Mouse (Mus musculus): ENCODE data around the gene Pros1. TPM values are rescaled to one million over a fixed set of nuclear protein-coding genes. Genes with fewer than 3 reads are reported as not detected.

The Pros1 gene
- total RNA-seq, 1 experiment: 37.6 TPM

DNA sequence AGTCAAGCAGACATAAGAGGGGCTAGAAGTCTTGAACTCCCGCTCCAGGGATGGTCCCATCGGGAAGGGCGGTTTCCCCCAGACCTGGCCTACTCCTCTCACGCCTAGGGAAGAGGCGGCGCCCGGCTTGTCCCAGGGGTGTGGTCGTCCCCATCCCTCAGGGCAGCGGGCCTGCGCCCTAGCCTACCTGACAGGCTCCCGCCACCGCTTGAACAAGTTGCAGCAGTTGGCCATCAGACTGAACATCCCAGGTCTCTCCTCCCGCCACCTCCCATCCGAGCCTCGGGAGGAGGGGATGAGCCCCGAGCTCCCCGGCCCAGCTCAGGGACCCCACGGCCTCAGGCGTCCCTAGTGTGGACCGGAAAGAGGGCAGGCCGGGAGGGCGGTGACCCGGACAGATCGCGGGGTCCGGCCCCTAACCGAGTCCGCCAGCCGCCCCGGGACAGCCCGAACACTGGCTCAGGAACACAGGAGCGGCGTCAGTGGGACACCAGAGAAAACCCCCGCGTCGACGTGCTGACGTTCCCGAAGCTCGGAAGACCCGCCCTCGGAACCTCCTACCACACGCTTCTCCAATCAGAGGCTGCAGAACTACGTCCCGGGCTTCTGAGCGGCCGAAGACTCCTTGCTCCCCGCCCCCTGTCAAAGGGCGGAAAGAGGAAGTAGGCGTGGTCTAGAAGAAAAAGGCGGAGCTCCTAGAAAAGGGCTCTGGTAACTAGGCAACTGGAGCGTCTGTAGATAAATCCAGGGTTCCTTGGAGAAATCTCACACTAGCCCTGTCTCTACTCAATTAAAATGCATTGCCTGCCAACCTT lies 7.4 kb upstream of the Pros1 start, which contains the start of gene Arl13b:
TSS of gene Arl13b (minus strand) at position 543 of the 815 bp plus-strand sequence.
- DNase-seq (ENCODE audit: low read depth, low spot score): peak; percentile 98
- TF ChIP-seq MAFK (IDR thresholded peaks at IDR 0.05; ENCODE audit: insufficient read depth, low read depth, low read length) (no peak), HCFC1 (IDR thresholded peaks at IDR 0.05; ENCODE audit: borderline replicate concordance, insufficient read depth, low read length) (0 out of 2 replicates have a peak, but pooled peaks have one; percentile 67)
- Histone ChIP-seq H3K4me3 (ENCODE audit: insufficient read depth in 1 of 2, low read depth in 1 of 2, low read length in 2 of 2, poor library complexity in 1 of 2, severe bottlenecking in 1 of 2) (peak within 1 kb of the TSS; percentile 81 to 83), H3K36me3 (ENCODE audit: control insufficient read depth, insufficient read depth, low read length, poor library complexity, severe bottlenecking) (no peaks in the 10 kb centered on the region), H3K4me1 (ENCODE audit: control insufficient read depth in 2 of 2, insufficient read depth in 2 of 2, low read length in 2 of 2, poor library complexity in 1 of 2) (peaks cover 2% of the 10 kb centered on the region in 2 experiments; a peak in 3 of 4 replicates), H3K9me3 (ENCODE audit: control insufficient read depth, insufficient read depth, low read depth, low read length) (no peaks in the 10 kb centered on the region), H3K27ac (ENCODE audit: insufficient read depth, low read depth, low read length, poor library complexity, severe bottlenecking) (peak within 1 kb of the TSS; percentile 45; the same call in 1 of the 2 replicates), H3K9ac (ENCODE audit: insufficient read depth, low read depth, low read length, poor library complexity, severe bottlenecking) (peak within 1 kb of the TSS; percentile 83)
- in situ Hi-C loops (cut with MboI; ENCODE audit: low sequenced_read_pairs in 2 of 2, unreplicated experiment in 2 of 2): no loop called here

DNA sequence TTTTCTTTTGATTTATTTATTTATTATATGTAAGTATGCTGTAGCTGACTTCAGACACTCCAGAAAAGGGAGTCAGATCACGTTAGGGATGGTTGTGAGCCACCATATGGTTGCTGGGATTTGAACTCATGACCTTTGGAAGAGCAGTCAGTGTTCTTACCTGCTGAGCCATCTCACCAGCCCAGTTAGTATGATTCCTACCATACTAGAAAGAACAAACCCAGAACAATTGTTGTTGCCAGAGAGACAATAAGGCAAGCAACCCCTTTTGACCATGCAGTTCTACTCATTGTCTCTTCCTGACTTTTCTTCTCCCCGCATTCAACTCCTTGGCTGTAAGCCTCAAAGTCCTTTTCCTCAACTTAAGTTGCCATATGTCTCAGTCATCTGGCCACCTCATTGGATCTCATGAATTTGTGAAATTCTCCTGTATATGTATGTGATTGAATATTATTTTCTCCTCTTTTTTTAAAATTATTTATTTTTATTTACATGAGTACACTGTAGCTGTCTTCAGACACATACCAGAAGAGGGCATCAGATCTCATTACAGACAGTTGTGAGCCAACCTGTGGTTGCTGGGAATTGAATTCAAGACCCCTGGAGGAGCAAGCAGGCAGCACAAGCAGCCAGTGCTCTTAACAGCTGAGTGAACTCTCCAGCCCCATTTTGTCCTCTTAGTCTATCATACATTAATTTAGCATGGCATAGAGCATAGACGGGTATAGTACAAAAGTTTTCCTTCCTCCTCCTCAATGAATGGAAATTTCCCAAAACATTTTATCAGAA lies 1.4 kb upstream of the Pros1 start:
- H3K36me3 ChIP-seq (ENCODE audit: control insufficient read depth, insufficient read depth, low read length, poor library complexity, severe bottlenecking): no peaks in the 10 kb centered on the region
- no peak overlapping the region for H3K27ac ChIP-seq (ENCODE audit: insufficient read depth, low read depth, low read length, poor library complexity, severe bottlenecking)
- in situ Hi-C loops (cut with MboI; ENCODE audit: low sequenced_read_pairs in 2 of 2, unreplicated experiment in 2 of 2): no loop called here
- no peak for DNase-seq (ENCODE audit: low read depth, low spot score)
- no peak overlapping the region for H3K4me3 ChIP-seq (ENCODE audit: insufficient read depth in 1 of 2, low read depth in 1 of 2, low read length in 2 of 2, poor library complexity in 1 of 2, severe bottlenecking in 1 of 2)
- peaks cover 0 to 6% of the 10 kb centered on the region in 2 experiments; a peak in 1 of 4 replicates for H3K4me1 ChIP-seq (ENCODE audit: control insufficient read depth in 2 of 2, insufficient read depth in 2 of 2, low read length in 2 of 2, poor library complexity in 1 of 2)
- TF ChIP-seq ZNF384 (IDR thresholded peaks at IDR 0.05; ENCODE audit: low read depth, low read length) (no peak), CHD2 (IDR thresholded peaks at IDR 0.05; ENCODE audit: low read depth, low read length) (no peak), HCFC1 (IDR thresholded peaks at IDR 0.05; ENCODE audit: borderline replicate concordance, insufficient read depth, low read length) (no peak), ZC3H11A (IDR thresholded peaks at IDR 0.05; ENCODE audit: borderline replicate concordance, low read depth, low read length) (no peak), MAFK (IDR thresholded peaks at IDR 0.05; ENCODE audit: insufficient read depth, low read depth, low read length) (no peak)
- no peaks in the 10 kb centered on the region for H3K9me3 ChIP-seq (ENCODE audit: control insufficient read depth, insufficient read depth, low read depth, low read length)
- H3K9ac ChIP-seq (ENCODE audit: insufficient read depth, low read depth, low read length, poor library complexity, severe bottlenecking): no peak overlapping the region

DNA sequence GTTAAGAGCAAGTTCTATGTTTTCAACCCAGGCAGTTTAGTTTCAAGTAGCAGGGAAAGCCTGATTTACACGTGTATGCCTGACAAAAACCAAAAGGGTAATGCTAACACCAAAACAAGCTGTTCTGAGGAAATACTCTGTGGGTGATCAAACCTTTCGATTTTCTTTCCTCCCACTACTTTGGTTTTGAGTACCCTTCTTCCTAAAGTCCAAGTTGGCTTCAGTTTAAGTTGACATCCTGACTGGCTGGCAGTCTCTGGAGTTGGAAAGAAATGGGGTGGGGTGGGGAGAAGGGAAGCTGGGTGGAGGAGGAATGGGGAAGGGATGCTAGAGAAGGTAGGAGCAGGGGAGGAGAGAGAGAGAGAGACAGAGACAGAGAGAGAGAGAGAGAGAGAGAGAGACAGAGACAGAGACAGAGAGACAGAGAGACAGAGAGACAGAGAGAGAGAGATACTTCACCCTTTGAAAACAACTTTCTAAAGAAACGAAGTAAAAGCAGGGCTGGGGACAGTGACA lies 438 bp upstream of the Pros1 start:
- H3K9me3 ChIP-seq (ENCODE audit: control insufficient read depth, insufficient read depth, low read depth, low read length): no peaks in the 10 kb centered on the region
- no peak overlapping the region for H3K27ac ChIP-seq (ENCODE audit: insufficient read depth, low read depth, low read length, poor library complexity, severe bottlenecking)
- no peak for TF ChIP-seq ZC3H11A (IDR thresholded peaks at IDR 0.05; ENCODE audit: borderline replicate concordance, low read depth, low read length)
- TF ChIP-seq CHD2 (IDR thresholded peaks at IDR 0.05; ENCODE audit: low read depth, low read length): no peak
- TF ChIP-seq HCFC1 (IDR thresholded peaks at IDR 0.05; ENCODE audit: borderline replicate concordance, insufficient read depth, low read length): no peak
- no peak for TF ChIP-seq ZNF384 (IDR thresholded peaks at IDR 0.05; ENCODE audit: low read depth, low read length)
- peak overlapping the region; percentile 76 to 94; a peak in 2 of 4 replicates for H3K4me3 ChIP-seq (ENCODE audit: insufficient read depth in 1 of 2, low read depth in 1 of 2, low read length in 2 of 2, poor library complexity in 1 of 2, severe bottlenecking in 1 of 2)
- in situ Hi-C loops (cut with MboI; ENCODE audit: low sequenced_read_pairs in 2 of 2, unreplicated experiment in 2 of 2): no loop called here
- no peak overlapping the region for H3K9ac ChIP-seq (ENCODE audit: insufficient read depth, low read depth, low read length, poor library complexity, severe bottlenecking)
- no peaks in the 10 kb centered on the region for H3K36me3 ChIP-seq (ENCODE audit: control insufficient read depth, insufficient read depth, low read length, poor library complexity, severe bottlenecking)
- peaks cover 0 to 6% of the 10 kb centered on the region in 2 experiments; a peak in 1 of 4 replicates for H3K4me1 ChIP-seq (ENCODE audit: control insufficient read depth in 2 of 2, insufficient read depth in 2 of 2, low read length in 2 of 2, poor library complexity in 1 of 2)
- no peak for DNase-seq (ENCODE audit: low read depth, low spot score)

DNA sequence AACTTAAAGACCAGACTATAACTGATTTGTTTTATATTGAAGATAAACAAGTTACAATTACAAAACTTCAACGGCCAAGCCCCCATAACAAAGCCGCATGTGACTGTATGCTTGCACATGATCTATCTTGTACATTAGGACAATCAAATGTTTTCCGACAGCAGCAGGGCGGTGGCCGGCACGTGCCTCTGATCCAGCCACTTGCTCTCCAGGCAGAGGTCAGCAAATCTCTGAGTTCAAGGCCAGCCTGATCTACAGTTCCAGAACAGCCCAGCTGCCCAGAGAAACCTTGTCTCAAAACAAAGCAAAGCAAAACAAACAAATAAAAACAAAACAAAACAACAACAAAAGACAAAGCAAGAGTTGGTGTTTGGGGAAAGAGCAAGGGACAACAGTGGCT lies 1.3 kb downstream of the Pros1 start:
- peak overlapping the region in 1 of 2 experiments; percentile 94; a peak in 1 of 4 replicates for H3K4me3 ChIP-seq (ENCODE audit: insufficient read depth in 1 of 2, low read depth in 1 of 2, low read length in 2 of 2, poor library complexity in 1 of 2, severe bottlenecking in 1 of 2)

More for the DNA sequence above, 1.3 kb downstream of the Pros1 start:
- TF ChIP-seq ZC3H11A (IDR thresholded peaks at IDR 0.05; ENCODE audit: borderline replicate concordance, low read depth, low read length) (no peak), HCFC1 (IDR thresholded peaks at IDR 0.05; ENCODE audit: borderline replicate concordance, insufficient read depth, low read length) (no peak), ZNF384 (IDR thresholded peaks at IDR 0.05; ENCODE audit: low read depth, low read length) (no peak), MAFK (IDR thresholded peaks at IDR 0.05; ENCODE audit: insufficient read depth, low read depth, low read length) (no peak), CHD2 (IDR thresholded peaks at IDR 0.05; ENCODE audit: low read depth, low read length) (no peak)
- Histone ChIP-seq H3K9ac (ENCODE audit: insufficient read depth, low read depth, low read length, poor library complexity, severe bottlenecking) (no peak overlapping the region), H3K27ac (ENCODE audit: insufficient read depth, low read depth, low read length, poor library complexity, severe bottlenecking) (no peak overlapping the region), H3K36me3 (ENCODE audit: control insufficient read depth, insufficient read depth, low read length, poor library complexity, severe bottlenecking) (no peaks in the 10 kb centered on the region), H3K4me1 (ENCODE audit: control insufficient read depth in 2 of 2, insufficient read depth in 2 of 2, low read length in 2 of 2, poor library complexity in 1 of 2) (peaks cover 0 to 6% of the 10 kb centered on the region in 2 experiments; a peak in 1 of 4 replicates), H3K9me3 (ENCODE audit: control insufficient read depth, insufficient read depth, low read depth, low read length) (no peaks in the 10 kb centered on the region)
- in situ Hi-C loops (cut with MboI; ENCODE audit: low sequenced_read_pairs in 2 of 2, unreplicated experiment in 2 of 2): no loop called here
- DNase-seq (ENCODE audit: low read depth, low spot score): no peak
